Mouse (Mus musculus): ENCODE measurements around the gene G3bp1. TPM values are rescaled to one million over a fixed set of nuclear protein-coding genes. Genes with fewer than 3 reads are reported as not detected.

G3bp1 gene
- 199 and 220 TPM in 2 replicates for polyA plus RNA-seq (2014; fragmentation: Nextera tagmentation; extraction: Ambion mirVana)

GRCm38 (mm10) chr11:55469048-55469843, at the start of gene G3bp1:
Gene G3bp1 (plus strand): TSS chr11:55469685.
- DNase-seq (ENCODE audit: low spot score) (peak; percentile 97), ATAC-seq (ENCODE audit: low FRiP score) (peak; percentile 98)
- H3K9me3 ChIP-seq (ENCODE audit: control insufficient read depth, low read length), result no peaks in the 10 kb centered on the region
- H3K4me1 ChIP-seq (replicated peaks; ENCODE audit: control insufficient read depth, insufficient read depth, low read length), result no peaks in the 10 kb centered on the region
- peak within 1 kb of the TSS; percentile 98 for H3K4me3 ChIP-seq (ENCODE audit: low read depth, low read length)
- WGBS, result under 1% methylated on average over 52 of the region's 57 CpGs
- no peaks in the 10 kb centered on the region for H3K27me3 ChIP-seq (ENCODE audit: control insufficient read depth, insufficient read depth, low read length)
- H3K36me3 ChIP-seq (ENCODE audit: control insufficient read depth, insufficient read depth, low read length), result no peaks in the 10 kb centered on the region
- peak within 1 kb of the TSS; percentile 79 for H3K4me2 ChIP-seq (replicated peaks; ENCODE audit: low read depth, low read length)
- peak within 1 kb of the TSS; percentile 97 for H3K9ac ChIP-seq (ENCODE audit: low read depth, low read length)
- peak within 1 kb of the TSS; percentile 86 for H3K27ac ChIP-seq (ENCODE audit: low read depth, low read length)

DNA sequence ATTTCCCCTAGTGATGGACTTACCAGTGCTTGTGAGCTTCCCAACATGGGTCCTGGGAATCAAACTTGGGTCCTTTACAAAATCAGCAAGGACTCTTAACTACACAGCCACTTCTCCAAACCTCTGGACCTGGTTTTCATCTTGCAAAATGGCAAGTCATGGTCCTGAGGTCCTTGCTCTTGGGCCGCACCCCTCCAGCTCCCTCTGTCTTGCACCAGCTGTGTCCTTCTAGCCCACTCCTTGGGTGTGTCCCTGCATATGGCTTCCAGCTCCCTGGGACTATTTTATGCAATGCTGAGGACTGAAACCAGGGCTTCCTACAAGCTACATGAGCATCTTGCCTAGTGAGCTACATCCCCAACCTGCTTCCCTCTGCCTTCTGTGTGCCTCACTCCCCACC, 46.5 kb upstream of the G3bp1 start, which contains the start of gene Sparc:
TSS of gene Sparc (minus strand) at position 206 of the 400 bp plus-strand sequence.
- Histone ChIP-seq H3K4me1 (replicated peaks; ENCODE audit: control insufficient read depth, insufficient read depth, low read length) (peaks cover 21% of the 10 kb centered on the region), H3K4me3 (ENCODE audit: low read depth, low read length) (no peak within 1 kb of the TSS), H3K27ac (ENCODE audit: low read depth, low read length) (peak within 1 kb of the TSS; percentile 79), H3K36me3 (ENCODE audit: control insufficient read depth, insufficient read depth, low read length) (no peaks in the 10 kb centered on the region), H3K9ac (ENCODE audit: low read depth, low read length) (0 out of 2 replicates have a peak within 1 kb of the TSS, but pooled peaks have one; percentile 0), H3K9me3 (ENCODE audit: control insufficient read depth, low read length) (no peaks in the 10 kb centered on the region), H3K27me3 (ENCODE audit: control insufficient read depth, insufficient read depth, low read length) (no peaks in the 10 kb centered on the region), H3K4me2 (replicated peaks; ENCODE audit: low read depth, low read length) (no peak within 1 kb of the TSS)
- ATAC-seq (ENCODE audit: low FRiP score), result no peak
- 95% methylated on average over 1 of the region's 1 CpGs for WGBS
- no peak for DNase-seq (ENCODE audit: low spot score)

DNA sequence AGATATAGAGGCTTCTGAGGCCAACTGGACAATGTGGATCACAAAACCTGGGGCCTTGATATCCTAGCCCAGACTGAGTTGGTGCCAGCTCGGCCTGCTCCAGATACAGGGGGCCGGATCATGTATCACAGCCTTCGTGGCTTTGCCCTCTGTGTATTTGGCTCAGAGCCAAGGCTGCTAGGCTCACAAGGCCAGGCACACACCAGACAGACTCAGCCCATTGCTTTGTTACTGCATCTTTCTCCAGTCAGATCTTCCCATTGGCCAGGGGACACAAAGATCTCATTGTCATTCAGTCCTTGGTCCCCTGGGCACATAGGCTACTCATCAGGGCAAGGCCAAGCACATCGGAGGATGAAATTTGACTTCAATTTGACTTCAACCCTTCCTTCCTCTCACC, 45.7 kb upstream of the G3bp1 start:
- no peak overlapping the region for H3K4me3 ChIP-seq (ENCODE audit: low read depth, low read length)
- no peaks in the 10 kb centered on the region for H3K27me3 ChIP-seq (ENCODE audit: control insufficient read depth, insufficient read depth, low read length)
- DNase-seq (ENCODE audit: low spot score) (peak; percentile 82), ATAC-seq (ENCODE audit: low FRiP score) (peak; percentile 86)
- H3K36me3 ChIP-seq (ENCODE audit: control insufficient read depth, insufficient read depth, low read length), result no peaks in the 10 kb centered on the region
- peaks cover 20% of the 10 kb centered on the region for H3K4me1 ChIP-seq (replicated peaks; ENCODE audit: control insufficient read depth, insufficient read depth, low read length)
- 20% methylated on average over 4 of the region's 4 CpGs for WGBS
- no peaks in the 10 kb centered on the region for H3K9me3 ChIP-seq (ENCODE audit: control insufficient read depth, low read length)
- no peak overlapping the region for H3K4me2 ChIP-seq (replicated peaks; ENCODE audit: low read depth, low read length)
- 0 out of 2 replicates have a peak overlapping the region, but pooled peaks have one; percentile 0 for H3K9ac ChIP-seq (ENCODE audit: low read depth, low read length)
- H3K27ac ChIP-seq (ENCODE audit: low read depth, low read length), result peak overlapping the region; percentile 79

GRCm38 (mm10) chr11:55424746-55425360, 44.6 kb upstream of the G3bp1 start:
- H3K9ac ChIP-seq (ENCODE audit: low read depth, low read length), result no peak overlapping the region
- H3K4me2 ChIP-seq (replicated peaks; ENCODE audit: low read depth, low read length), result no peak overlapping the region
- WGBS, result 72% methylated on average over 8 of the region's 8 CpGs
- DNase-seq (ENCODE audit: low spot score) (no peak), ATAC-seq (ENCODE audit: low FRiP score) (no peak)
- peaks cover 12% of the 10 kb centered on the region for H3K4me1 ChIP-seq (replicated peaks; ENCODE audit: control insufficient read depth, insufficient read depth, low read length)
- H3K4me3 ChIP-seq (ENCODE audit: low read depth, low read length), result no peak overlapping the region
- H3K27me3 ChIP-seq (ENCODE audit: control insufficient read depth, insufficient read depth, low read length), result no peaks in the 10 kb centered on the region
- peak overlapping the region; percentile 79 for H3K27ac ChIP-seq (ENCODE audit: low read depth, low read length)
- H3K36me3 ChIP-seq (ENCODE audit: control insufficient read depth, insufficient read depth, low read length), result no peaks in the 10 kb centered on the region
- no peaks in the 10 kb centered on the region for H3K9me3 ChIP-seq (ENCODE audit: control insufficient read depth, low read length)

DNA sequence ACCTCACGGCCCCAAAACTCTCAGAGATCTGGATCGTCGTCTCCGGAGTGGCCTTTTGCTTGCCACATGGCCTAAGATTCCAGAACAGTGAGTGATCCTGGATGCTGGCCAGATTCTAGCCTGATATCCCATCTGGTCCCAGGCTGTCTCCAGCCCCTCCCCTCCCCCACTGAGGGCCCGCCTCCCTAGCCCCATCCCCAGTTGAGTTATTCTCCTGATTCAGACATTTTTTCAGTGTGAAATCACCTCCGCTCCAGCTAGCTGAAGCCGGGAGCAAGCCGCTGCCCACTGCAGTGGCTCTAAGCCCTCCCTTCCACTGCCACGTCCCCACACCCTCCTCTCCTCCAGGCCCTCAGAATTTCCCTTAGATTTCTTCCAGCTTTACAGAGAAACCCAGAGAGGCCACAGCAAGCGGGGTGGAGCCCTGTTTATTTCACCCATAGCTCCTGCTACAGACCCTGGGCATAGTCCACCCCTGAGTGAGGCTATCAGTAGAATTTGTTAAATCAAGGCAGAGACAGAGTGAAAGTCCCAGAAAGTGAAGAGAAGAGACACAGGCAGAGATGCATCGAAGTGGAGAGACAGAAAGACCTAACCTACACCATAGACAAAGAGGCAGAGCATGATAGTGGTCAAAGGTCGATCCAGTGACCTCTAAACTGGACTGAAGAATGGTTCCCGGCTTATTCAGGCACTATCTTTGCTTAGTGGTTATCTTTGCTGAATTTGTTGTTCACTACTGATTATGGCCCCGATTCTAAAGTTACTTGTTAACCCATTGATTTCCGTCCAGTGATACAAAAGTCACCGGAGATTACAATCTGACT, 41.1 kb upstream of the G3bp1 start:
- DNase-seq (ENCODE audit: low spot score), result peak; percentile 81
- peaks cover 11% of the 10 kb centered on the region; the same call in 1 of the 2 replicates for H3K4me1 ChIP-seq (replicated peaks; ENCODE audit: control insufficient read depth, insufficient read depth, low read length)
- 37% methylated on average over 16 of the region's 16 CpGs for WGBS
- no peak overlapping the region for H3K4me2 ChIP-seq (replicated peaks; ENCODE audit: low read depth, low read length)
- H3K9me3 ChIP-seq (ENCODE audit: control insufficient read depth, low read length), result no peaks in the 10 kb centered on the region
- no peak overlapping the region for H3K4me3 ChIP-seq (ENCODE audit: low read depth, low read length)
- ATAC-seq (ENCODE audit: low FRiP score), result peak; percentile 38
- no peaks in the 10 kb centered on the region for H3K27me3 ChIP-seq (ENCODE audit: control insufficient read depth, insufficient read depth, low read length)
- H3K9ac ChIP-seq (ENCODE audit: low read depth, low read length), result no peak overlapping the region
- no peaks in the 10 kb centered on the region for H3K36me3 ChIP-seq (ENCODE audit: control insufficient read depth, insufficient read depth, low read length)
- H3K27ac ChIP-seq (ENCODE audit: low read depth, low read length), result peak overlapping the region; percentile 51; the same call in 1 of the 2 replicates

DNA sequence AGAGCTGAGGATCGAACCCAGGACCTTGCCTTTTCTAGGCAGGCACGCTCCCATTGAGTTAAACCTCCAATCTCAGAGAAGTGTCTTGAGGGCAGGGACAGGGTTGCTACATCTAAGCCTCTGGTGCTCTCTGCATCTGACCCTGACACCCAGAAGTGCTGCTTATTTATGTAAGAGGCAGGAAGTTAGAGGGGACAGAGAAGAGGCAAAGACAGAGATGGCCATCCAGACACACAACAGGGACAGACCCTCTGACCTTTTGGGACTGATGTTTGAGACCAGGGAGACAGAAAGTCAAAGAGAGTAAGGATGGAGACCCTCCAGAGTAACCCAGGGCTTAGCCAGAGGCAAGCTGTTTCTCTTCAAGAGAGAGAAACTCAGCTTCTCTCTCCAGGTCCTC, 39.5 kb upstream of the G3bp1 start:
- Histone ChIP-seq H3K27ac (ENCODE audit: low read depth, low read length) (no peak overlapping the region), H3K27me3 (ENCODE audit: control insufficient read depth, insufficient read depth, low read length) (no peaks in the 10 kb centered on the region), H3K4me1 (replicated peaks; ENCODE audit: control insufficient read depth, insufficient read depth, low read length) (peaks cover 6% of the 10 kb centered on the region; the same call in 1 of the 2 replicates), H3K9ac (ENCODE audit: low read depth, low read length) (no peak overlapping the region), H3K4me3 (ENCODE audit: low read depth, low read length) (no peak overlapping the region), H3K36me3 (ENCODE audit: control insufficient read depth, insufficient read depth, low read length) (no peaks in the 10 kb centered on the region), H3K4me2 (replicated peaks; ENCODE audit: low read depth, low read length) (no peak overlapping the region), H3K9me3 (ENCODE audit: control insufficient read depth, low read length) (no peaks in the 10 kb centered on the region)
- no peak for DNase-seq (ENCODE audit: low spot score)
- no peak for ATAC-seq (ENCODE audit: low FRiP score)
- 83% methylated on average over 2 of the region's 2 CpGs for WGBS

DNA sequence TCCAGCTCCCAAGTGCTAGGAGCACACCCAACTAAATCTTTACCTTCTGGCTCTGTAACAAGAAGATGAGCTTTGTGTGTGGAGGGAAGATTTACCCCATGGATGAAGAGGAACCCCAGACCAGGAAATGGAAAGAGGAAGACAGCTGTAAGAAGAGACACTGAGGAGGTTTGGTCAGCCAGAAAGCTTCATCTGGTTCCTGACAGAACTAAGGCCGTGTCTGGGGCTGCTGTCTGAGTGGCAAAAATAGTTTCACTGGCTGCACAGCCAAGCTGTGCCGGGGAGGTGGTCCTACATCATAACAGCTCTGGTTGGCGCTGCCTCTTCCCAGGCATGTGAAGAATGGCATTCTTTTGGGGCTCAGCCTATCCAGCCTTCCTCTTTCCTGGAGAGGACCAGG, 36.5 kb upstream of the G3bp1 start:
- ATAC-seq (ENCODE audit: low FRiP score), result no peak
- WGBS, result 75% methylated on average over 3 of the region's 3 CpGs

DNA sequence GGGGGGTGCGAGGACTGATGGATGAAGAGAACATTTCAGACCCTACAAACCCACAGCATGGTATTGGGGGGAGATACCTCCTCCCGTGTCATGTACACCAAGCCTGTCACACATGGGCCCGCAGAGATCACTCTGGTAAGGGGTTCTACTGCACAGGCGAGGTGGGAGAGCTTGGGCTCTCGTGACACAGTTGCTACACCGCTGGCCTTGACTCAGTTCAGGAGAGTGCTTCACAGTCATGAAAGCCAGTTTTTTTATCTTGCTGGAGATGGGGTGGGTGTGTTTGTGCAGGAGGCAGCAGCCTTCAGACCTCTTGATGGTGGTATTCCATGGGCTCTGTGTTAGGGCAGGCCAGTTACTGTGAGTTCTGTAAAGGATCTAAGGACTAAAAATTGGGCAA, 33.4 kb upstream of the G3bp1 start:
- no peak overlapping the region for H3K4me2 ChIP-seq (replicated peaks; ENCODE audit: low read depth, low read length)
- no peak overlapping the region for H3K4me3 ChIP-seq (ENCODE audit: low read depth, low read length)
- no peak for DNase-seq (ENCODE audit: low spot score)
- no peak overlapping the region for H3K9ac ChIP-seq (ENCODE audit: low read depth, low read length)
- no peaks in the 10 kb centered on the region for H3K9me3 ChIP-seq (ENCODE audit: control insufficient read depth, low read length)
- H3K4me1 ChIP-seq (replicated peaks; ENCODE audit: control insufficient read depth, insufficient read depth, low read length), result no peaks in the 10 kb centered on the region
- no peak for ATAC-seq (ENCODE audit: low FRiP score)
- H3K27ac ChIP-seq (ENCODE audit: low read depth, low read length), result no peak overlapping the region
- no peaks in the 10 kb centered on the region for H3K36me3 ChIP-seq (ENCODE audit: control insufficient read depth, insufficient read depth, low read length)
- WGBS, result 84% methylated on average over 6 of the region's 6 CpGs
- no peaks in the 10 kb centered on the region for H3K27me3 ChIP-seq (ENCODE audit: control insufficient read depth, insufficient read depth, low read length)

More for the DNA sequence above, 36.5 kb upstream of the G3bp1 start:
- H3K9ac ChIP-seq (ENCODE audit: low read depth, low read length), result no peak overlapping the region
- no peaks in the 10 kb centered on the region for H3K36me3 ChIP-seq (ENCODE audit: control insufficient read depth, insufficient read depth, low read length)
- H3K4me2 ChIP-seq (replicated peaks; ENCODE audit: low read depth, low read length), result no peak overlapping the region
- no peaks in the 10 kb centered on the region for H3K27me3 ChIP-seq (ENCODE audit: control insufficient read depth, insufficient read depth, low read length)
- H3K4me1 ChIP-seq (replicated peaks; ENCODE audit: control insufficient read depth, insufficient read depth, low read length), result no peaks in the 10 kb centered on the region; the same call in 1 of the 2 replicates
- no peak overlapping the region for H3K4me3 ChIP-seq (ENCODE audit: low read depth, low read length)
- H3K27ac ChIP-seq (ENCODE audit: low read depth, low read length), result no peak overlapping the region
- no peak for DNase-seq (ENCODE audit: low spot score)
- H3K9me3 ChIP-seq (ENCODE audit: control insufficient read depth, low read length), result no peaks in the 10 kb centered on the region

Data from hindbrain, embryonic 11.5 days (tissue).